Mouse (Mus musculus): ENCODE measurements at regions not wholly inside any gene's neighbourhood (a gene's known extent, or its start where the extent isn't known, plus 50 kb on each side); places are given as distances from the start of the nearest gene placed in this dataset.
A peak's percentile ranks its signal among the peaks of the same experiment; 100 is the strongest.
"Not testable (repeated sequence)": the region's sequence is repeated elsewhere in the genome, so short reads cannot be mapped to it uniquely, and the experiment has no call there.

DNA sequence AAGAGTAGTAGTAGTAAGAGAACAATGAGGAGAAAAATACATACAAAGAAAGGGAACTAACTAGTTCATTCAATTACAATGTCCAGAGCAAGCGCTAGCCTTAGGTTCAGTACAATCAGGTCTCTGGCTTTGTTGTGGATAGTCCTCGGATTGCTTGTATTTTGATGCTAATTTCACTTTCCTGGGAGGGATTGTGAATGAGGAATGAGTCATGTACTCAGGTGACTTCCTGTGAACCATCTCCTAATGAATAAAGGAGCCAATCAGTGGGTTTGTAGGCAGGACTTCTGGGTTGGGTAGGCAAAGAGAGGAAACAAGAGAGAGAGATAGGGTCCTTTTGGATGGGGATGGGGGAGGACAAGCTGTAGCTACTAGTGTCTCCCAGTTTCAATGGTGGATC is 253.8 kb downstream of the 1810013L24Rik start:
- WGBS, result 88% methylated on average over 2 of the region's 2 CpGs
- no peaks in the 10 kb centered on the region for H3K27me3 ChIP-seq
- no peak overlapping the region for H3K27ac ChIP-seq
- no peaks in the 10 kb centered on the region for H3K36me3 ChIP-seq
- H3K9ac ChIP-seq (replicated peaks), result no peak overlapping the region
- no peak overlapping the region for H3K4me2 ChIP-seq
- no peaks in the 10 kb centered on the region for H3K4me1 ChIP-seq (replicated peaks)
- ATAC-seq (ENCODE audit: insufficient number of reproducible peaks, insufficient read depth, low FRiP score, low TSS enrichment, low read depth), result no peak
- H3K4me3 ChIP-seq (replicated peaks), result no peak overlapping the region
- no peaks in the 10 kb centered on the region for H3K9me3 ChIP-seq

DNA sequence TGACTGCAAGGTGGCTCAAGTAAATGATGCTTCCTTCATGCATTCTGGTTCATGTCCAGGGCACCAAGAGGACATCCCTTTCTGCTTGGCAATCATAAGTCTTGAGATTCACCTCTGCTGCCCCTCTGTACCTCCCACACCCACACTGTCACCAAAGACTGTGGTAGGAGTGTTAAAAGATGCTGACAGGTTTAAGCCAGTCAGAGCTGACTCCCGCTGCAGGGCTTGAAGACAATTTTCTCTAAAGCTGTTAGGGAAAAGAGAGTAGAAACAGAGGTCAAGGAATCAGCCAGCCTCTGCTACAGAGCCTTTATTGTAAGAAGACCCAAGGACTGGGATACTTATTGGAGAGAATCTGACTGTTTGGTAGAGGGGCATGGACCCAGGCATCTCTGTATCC is 254.7 kb downstream of the 1810013L24Rik start:
- 87% methylated on average over 1 of the region's 1 CpGs for WGBS
- Histone ChIP-seq H3K9ac (replicated peaks) (no peak overlapping the region), H3K4me1 (replicated peaks) (no peaks in the 10 kb centered on the region), H3K4me3 (replicated peaks) (no peak overlapping the region), H3K36me3 (no peaks in the 10 kb centered on the region), H3K9me3 (no peaks in the 10 kb centered on the region), H3K4me2 (no peak overlapping the region), H3K27me3 (no peaks in the 10 kb centered on the region), H3K27ac (no peak overlapping the region)
- no peak for ATAC-seq (ENCODE audit: insufficient number of reproducible peaks, insufficient read depth, low FRiP score, low TSS enrichment, low read depth)

DNA sequence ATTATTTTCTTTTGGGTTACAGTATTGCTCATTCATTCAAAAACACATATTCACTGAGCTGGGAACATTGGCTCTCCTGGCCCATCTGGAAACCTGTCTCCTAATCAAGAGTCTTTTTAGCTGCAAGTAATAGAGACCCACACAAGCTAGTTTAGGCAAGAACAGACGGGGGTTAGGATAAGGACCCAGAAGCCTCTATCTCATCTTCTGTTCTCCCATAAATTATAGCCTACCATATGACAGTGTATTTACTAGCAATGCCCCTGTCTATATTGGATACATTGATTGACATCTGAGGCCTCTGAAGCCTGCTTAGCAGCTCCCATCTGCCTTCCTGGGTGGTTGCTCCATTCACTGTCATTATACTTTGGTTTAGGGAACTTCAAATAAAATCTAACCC is 255.2 kb downstream of the 1810013L24Rik start:
- no peak for ATAC-seq (ENCODE audit: insufficient number of reproducible peaks, insufficient read depth, low FRiP score, low TSS enrichment, low read depth)

DNA sequence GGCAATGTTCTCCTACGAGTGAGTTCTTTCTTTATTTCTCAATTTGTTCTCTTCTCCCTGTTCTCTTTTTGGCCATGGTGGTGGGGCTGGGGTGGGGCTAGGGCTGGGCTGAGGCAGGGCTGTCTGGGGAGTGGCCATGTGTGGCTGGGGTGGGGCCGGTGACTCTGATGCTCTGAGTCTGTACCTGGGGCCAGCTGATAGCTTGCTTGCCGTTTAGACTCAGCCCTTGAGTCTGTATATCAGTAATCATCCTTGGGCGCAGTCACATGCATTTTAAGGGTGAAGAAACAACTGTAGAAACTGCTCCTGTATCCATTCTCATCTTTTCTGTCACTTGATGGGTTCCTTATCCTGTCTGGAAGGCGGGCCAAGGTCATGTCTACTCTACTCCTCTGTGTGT is 256.1 kb downstream of the 1810013L24Rik start:
- Histone ChIP-seq H3K4me1 (replicated peaks) (no peaks in the 10 kb centered on the region), H3K9me3 (no peaks in the 10 kb centered on the region), H3K27me3 (no peaks in the 10 kb centered on the region), H3K9ac (replicated peaks) (no peak overlapping the region), H3K27ac (no peak overlapping the region), H3K4me3 (replicated peaks) (no peak overlapping the region), H3K4me2 (no peak overlapping the region), H3K36me3 (no peaks in the 10 kb centered on the region)
- ATAC-seq (ENCODE audit: insufficient number of reproducible peaks, insufficient read depth, low FRiP score, low TSS enrichment, low read depth), result no peak
- WGBS, result 85% methylated on average over 5 of the region's 5 CpGs

More for the DNA sequence above, 255.2 kb downstream of the 1810013L24Rik start:
- no peak overlapping the region for H3K27ac ChIP-seq
- 67% methylated on average over 1 of the region's 1 CpGs for WGBS
- H3K9me3 ChIP-seq, result no peaks in the 10 kb centered on the region
- H3K4me3 ChIP-seq (replicated peaks), result no peak overlapping the region
- no peaks in the 10 kb centered on the region for H3K4me1 ChIP-seq (replicated peaks)
- H3K9ac ChIP-seq (replicated peaks), result no peak overlapping the region
- H3K4me2 ChIP-seq, result no peak overlapping the region
- no peaks in the 10 kb centered on the region for H3K27me3 ChIP-seq
- H3K36me3 ChIP-seq, result no peaks in the 10 kb centered on the region

DNA sequence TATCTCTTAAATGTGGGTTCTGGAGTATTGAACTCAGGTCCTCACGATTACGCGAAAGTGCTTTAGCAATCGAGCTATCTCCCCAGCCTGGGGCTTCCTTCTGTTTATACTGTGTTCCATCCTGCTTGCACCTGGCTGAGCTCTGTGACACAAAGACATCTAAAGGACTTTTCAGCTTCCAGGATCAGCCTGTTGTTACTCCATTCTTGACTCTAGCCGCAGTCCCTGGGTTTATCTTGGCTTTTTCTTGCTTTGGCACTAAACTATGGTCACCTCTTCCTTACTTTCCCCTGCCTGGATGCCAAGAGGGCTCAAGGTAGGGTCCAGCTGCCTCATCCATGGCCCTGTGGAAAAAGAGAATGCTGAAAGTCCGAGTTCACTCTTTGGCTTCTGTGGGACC is 261.9 kb downstream of the 1810013L24Rik start:
- no peak overlapping the region for H3K4me2 ChIP-seq
- no peak for ATAC-seq (ENCODE audit: insufficient number of reproducible peaks, insufficient read depth, low FRiP score, low TSS enrichment, low read depth)
- 82% methylated on average over 6 of the region's 6 CpGs for WGBS

DNA sequence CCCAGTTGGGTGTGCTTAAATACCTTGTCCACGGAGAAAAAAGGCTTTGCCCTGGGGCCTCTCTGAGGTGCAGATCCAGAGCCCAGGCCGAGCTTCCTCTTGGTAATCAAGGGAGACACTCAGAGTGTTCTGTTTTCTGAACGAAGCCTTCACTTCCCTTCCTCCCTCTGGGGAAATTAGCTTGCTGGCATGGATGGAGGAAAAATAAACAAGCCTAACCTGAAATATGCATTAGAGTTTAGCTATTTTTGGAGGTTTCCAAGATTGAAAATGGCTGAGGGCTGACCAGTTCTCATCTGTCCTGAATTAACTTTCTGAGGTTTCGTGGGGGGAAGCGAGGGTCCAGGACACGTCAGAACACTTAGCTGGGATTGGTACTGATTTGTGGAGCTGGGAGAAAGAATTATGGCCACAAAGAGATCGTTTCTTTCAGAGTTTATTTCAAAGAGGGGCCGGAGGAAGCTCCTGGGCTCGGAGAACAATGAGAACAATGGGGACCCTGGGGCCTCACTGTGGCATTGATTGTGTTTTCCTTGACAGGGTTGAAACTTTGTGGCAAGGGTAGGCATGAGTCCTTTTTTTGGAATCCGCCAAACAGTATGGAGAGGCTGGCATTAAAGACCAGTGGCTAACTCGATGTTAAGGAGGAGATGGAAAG is 262.4 kb downstream of the 1810013L24Rik start:
- Histone ChIP-seq H3K4me3 (replicated peaks) (no peak overlapping the region), H3K4me1 (replicated peaks) (peaks cover 20% of the 10 kb centered on the region), H3K9ac (replicated peaks) (no peak overlapping the region), H3K9me3 (no peaks in the 10 kb centered on the region), H3K27me3 (no peaks in the 10 kb centered on the region), H3K27ac (peak overlapping the region; percentile 60; the same call in 1 of the 2 replicates), H3K4me2 (no peak overlapping the region), H3K36me3 (no peaks in the 10 kb centered on the region)
- WGBS, result 34% methylated on average over 11 of the region's 11 CpGs
- no peak for ATAC-seq (ENCODE audit: insufficient number of reproducible peaks, insufficient read depth, low FRiP score, low TSS enrichment, low read depth)

More for the DNA sequence above, 261.9 kb downstream of the 1810013L24Rik start:
- H3K36me3 ChIP-seq, result no peaks in the 10 kb centered on the region
- H3K9me3 ChIP-seq, result no peaks in the 10 kb centered on the region
- no peak overlapping the region for H3K9ac ChIP-seq (replicated peaks)
- H3K4me1 ChIP-seq (replicated peaks), result peaks cover 20% of the 10 kb centered on the region
- peak overlapping the region; percentile 60; the same call in 1 of the 2 replicates for H3K27ac ChIP-seq
- no peaks in the 10 kb centered on the region for H3K27me3 ChIP-seq
- no peak overlapping the region for H3K4me3 ChIP-seq (replicated peaks)

DNA sequence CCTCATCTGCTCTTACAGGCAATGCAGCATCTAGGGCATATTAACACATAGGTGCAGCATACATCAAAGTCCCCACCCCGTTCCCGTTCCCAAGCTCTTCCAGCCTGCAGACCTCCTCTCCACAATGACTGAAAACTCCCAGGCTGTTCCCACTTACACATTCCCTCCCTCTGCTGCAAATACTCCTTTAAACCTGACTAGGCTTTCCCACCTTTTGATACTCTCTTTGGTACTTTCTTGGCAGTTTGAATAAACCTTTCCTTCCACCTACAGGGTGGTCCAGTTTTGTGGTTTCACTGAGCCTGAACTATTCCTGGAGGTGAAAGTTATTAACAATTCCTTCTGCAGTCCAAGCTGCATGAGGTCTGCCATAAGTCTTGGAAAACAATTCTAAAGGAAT is 263.7 kb downstream of the 1810013L24Rik start:
- ATAC-seq (ENCODE audit: insufficient number of reproducible peaks, insufficient read depth, low FRiP score, low TSS enrichment, low read depth), result no peak
- H3K4me2 ChIP-seq, result no peak overlapping the region
- H3K27ac ChIP-seq, result 0 out of 2 replicates have a peak overlapping the region, but pooled peaks have one; percentile 31
- H3K9ac ChIP-seq (replicated peaks), result no peak overlapping the region
- H3K36me3 ChIP-seq, result no peaks in the 10 kb centered on the region
- no peaks in the 10 kb centered on the region for H3K27me3 ChIP-seq
- no peaks in the 10 kb centered on the region for H3K9me3 ChIP-seq
- whole genome bisulfite sequencing, result 7% methylated on average over 2 of the region's 2 CpGs
- peaks cover 20% of the 10 kb centered on the region for H3K4me1 ChIP-seq (replicated peaks)
- H3K4me3 ChIP-seq (replicated peaks), result no peak overlapping the region

DNA sequence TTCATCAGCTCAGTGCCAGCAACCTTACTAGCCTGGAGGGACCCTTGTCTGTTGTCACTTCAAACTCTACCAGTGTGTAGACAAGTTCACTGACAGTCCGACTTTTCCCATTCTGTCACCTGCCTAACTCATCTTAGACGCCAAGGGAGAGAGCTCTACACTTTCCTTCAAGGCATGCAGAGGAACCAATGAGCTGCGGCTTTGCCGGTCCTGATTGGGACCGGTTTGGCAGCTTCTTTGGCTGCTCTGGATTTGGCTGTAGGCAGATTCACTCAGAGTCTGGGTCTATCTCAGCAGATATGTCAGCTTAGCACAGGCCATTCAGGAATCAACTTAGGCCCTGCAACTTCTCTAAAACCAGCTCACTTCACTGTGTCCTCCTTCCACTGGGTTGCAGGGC is 264.3 kb downstream of the 1810013L24Rik start:
- Histone ChIP-seq H3K4me1 (replicated peaks) (peaks cover 20% of the 10 kb centered on the region), H3K36me3 (no peaks in the 10 kb centered on the region), H3K27ac (0 out of 2 replicates have a peak overlapping the region, but pooled peaks have one; percentile 31), H3K9me3 (no peaks in the 10 kb centered on the region), H3K4me2 (no peak overlapping the region), H3K9ac (replicated peaks) (no peak overlapping the region), H3K4me3 (replicated peaks) (no peak overlapping the region), H3K27me3 (no peaks in the 10 kb centered on the region)
- WGBS, result 49% methylated on average over 5 of the region's 5 CpGs
- ATAC-seq (ENCODE audit: insufficient number of reproducible peaks, insufficient read depth, low FRiP score, low TSS enrichment, low read depth), result no peak

DNA sequence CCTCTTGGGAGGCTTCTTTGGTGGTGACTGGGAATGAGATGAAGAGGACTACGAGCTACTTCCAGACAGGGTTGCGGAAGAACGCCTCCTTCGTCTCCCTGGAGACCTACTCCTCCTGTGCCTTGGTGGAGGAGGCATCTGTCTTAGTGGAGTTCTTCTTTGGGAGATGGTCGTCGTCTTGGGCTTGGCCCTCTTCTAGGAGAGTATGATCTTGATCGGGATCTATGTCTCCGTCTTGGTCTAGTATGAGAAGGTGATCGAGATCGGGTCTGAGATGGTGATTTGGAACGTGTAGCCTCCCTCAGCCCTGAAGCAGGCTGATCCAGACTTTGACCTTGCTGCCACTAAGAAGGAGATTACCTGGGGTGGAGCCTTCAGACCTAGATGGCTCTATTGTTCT is 276.3 kb downstream of the 1810013L24Rik start:
- no peaks in the 10 kb centered on the region for H3K27me3 ChIP-seq
- no peaks in the 10 kb centered on the region for H3K4me1 ChIP-seq (replicated peaks)
- no peak overlapping the region for H3K4me3 ChIP-seq (replicated peaks)
- H3K4me2 ChIP-seq, result no peak overlapping the region
- ATAC-seq (ENCODE audit: insufficient number of reproducible peaks, insufficient read depth, low FRiP score, low TSS enrichment, low read depth), result no peak
- 93% methylated on average over 11 of the region's 11 CpGs for WGBS
- H3K9ac ChIP-seq (replicated peaks), result no peak overlapping the region
- peaks cover 9% of the 10 kb centered on the region; the same call in 1 of the 2 replicates for H3K9me3 ChIP-seq
- H3K36me3 ChIP-seq, result no peaks in the 10 kb centered on the region
- H3K27ac ChIP-seq, result no peak overlapping the region

DNA sequence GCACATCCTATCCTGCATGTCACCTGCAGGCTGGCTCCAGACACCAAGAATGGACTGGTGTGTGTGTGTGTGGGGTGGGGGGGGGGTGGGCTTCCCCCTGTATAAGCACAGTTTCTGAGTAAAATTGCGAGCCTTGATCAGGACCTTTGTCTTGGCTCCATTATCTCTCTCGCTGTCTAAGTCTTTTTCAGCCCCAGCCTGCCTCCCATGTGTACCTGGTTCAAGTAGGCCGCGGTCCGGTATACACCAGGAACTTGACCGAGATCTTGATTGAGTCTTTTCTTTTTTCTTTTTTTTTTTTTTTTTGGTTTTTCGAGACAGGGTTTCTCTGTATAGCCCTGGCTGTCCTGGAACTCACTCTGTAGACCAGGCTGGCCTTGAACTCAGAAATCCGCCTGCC is 276.8 kb downstream of the 1810013L24Rik start:
- 92% methylated on average over 8 of the region's 8 CpGs for WGBS
- not testable (repeated sequence) for H3K27me3 ChIP-seq; H3K4me1 ChIP-seq (replicated peaks)

DNA sequence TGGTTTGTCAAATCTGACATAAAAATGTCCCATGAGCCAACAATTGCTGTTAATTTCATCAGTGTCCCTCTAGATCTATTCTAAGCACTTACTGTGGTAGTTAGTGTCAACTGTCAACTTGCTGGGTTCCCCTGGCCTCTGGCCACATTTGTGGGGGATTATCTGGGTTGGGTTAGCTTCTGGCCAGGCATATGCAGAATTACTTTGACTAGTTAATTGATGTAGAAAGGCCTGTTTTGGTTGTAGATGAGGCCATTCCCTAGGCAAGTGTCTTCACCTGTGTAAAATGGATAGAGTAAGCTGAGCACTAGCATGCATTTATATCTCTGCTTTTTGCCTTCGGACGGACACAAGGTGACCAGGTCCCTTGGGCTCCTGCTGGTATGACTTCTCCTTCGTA is 283.9 kb downstream of the 1810013L24Rik start:
- no peaks in the 10 kb centered on the region for H3K27me3 ChIP-seq
- H3K4me1 ChIP-seq (replicated peaks), result no peaks in the 10 kb centered on the region
- H3K9ac ChIP-seq (replicated peaks), result no peak overlapping the region
- H3K9me3 ChIP-seq, result peaks cover 7% of the 10 kb centered on the region; the same call in 1 of the 2 replicates
- H3K4me3 ChIP-seq (replicated peaks), result no peak overlapping the region
- ATAC-seq (ENCODE audit: insufficient number of reproducible peaks, insufficient read depth, low FRiP score, low TSS enrichment, low read depth), result no peak
- no peak overlapping the region for H3K27ac ChIP-seq
- H3K36me3 ChIP-seq, result no peaks in the 10 kb centered on the region
- no peak overlapping the region for H3K4me2 ChIP-seq
- WGBS, result 90% methylated on average over 3 of the region's 3 CpGs

More for the DNA sequence above, 276.8 kb downstream of the 1810013L24Rik start:
- ATAC-seq (ENCODE audit: insufficient number of reproducible peaks, insufficient read depth, low FRiP score, low TSS enrichment, low read depth); H3K36me3 ChIP-seq; H3K9ac ChIP-seq (replicated peaks); H3K4me3 ChIP-seq (replicated peaks); H3K4me2 ChIP-seq; H3K27ac ChIP-seq: not testable (repeated sequence)
- peaks cover 10% of the 10 kb centered on the region; the same call in 1 of the 2 replicates for H3K9me3 ChIP-seq

DNA sequence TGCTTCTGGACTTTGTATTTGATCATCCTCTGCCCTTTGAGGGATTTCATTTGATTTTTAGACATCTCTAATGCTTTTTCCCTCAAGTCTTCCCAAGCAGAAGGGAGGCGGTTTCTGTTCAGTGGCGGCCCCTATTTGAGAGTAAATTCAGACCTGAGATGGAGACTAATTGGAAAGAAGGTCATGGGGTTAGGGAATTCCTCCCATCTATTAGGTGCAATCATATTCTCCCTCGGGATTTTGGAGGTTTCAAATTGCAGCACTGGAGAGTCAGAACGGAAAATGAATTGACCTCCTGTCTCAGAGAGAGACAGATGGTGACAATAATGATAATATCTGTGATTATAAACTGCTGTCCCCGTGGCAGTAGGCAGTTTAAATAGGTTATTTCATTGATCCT is 285.6 kb downstream of the 1810013L24Rik start:
- no peak overlapping the region for H3K9ac ChIP-seq (replicated peaks)
- no peak for ATAC-seq (ENCODE audit: insufficient number of reproducible peaks, insufficient read depth, low FRiP score, low TSS enrichment, low read depth)
- no peaks in the 10 kb centered on the region for H3K4me1 ChIP-seq (replicated peaks)
- peaks cover 4% of the 10 kb centered on the region; the same call in 1 of the 2 replicates for H3K9me3 ChIP-seq
- no peak overlapping the region for H3K4me2 ChIP-seq
- H3K27me3 ChIP-seq, result no peaks in the 10 kb centered on the region
- 32% methylated on average over 5 of the region's 5 CpGs for WGBS
- H3K36me3 ChIP-seq, result no peaks in the 10 kb centered on the region
- no peak overlapping the region for H3K4me3 ChIP-seq (replicated peaks)
- no peak overlapping the region for H3K27ac ChIP-seq

Measured in limb, embryonic 12.5 days (tissue).